Mouse (Mus musculus): Measurements from ENCODE around the gene Mical3.

DNA sequence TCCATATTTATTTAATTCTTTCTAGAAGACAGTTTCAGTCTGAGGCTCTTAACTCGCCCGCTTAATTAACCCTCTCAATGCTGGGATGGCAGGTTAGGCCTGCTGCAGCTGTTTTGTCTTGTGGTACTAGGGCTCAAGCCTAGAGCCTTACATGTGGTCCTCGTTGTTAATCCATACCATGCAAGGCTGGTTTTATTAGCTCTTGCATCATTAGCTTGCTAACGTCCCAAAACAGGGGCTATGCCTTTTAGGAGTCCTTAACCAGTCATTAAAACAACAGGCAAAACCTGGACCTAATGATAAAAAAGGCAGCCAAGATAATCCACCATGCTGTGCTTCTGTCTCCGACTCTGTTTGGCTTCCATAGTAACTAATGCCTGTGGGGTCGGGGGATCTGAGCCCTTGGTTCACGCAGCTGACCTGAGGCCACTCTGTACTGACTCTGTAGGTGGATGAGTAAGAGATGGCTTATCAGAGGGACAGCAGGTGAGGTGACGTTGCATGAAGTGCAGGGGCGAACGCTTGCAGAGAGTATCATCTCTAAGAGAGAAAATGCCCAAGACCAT lies 104.7 kb downstream of the Mical3 start:
- TF ChIP-seq CTCF (IDR thresholded peaks at IDR 0.05; ENCODE audit: low read depth, low read length) (no peak), POLR2A (IDR thresholded peaks at IDR 0.05; ENCODE audit: insufficient read depth, low read length) (no peak), EP300 (IDR thresholded peaks at IDR 0.05; ENCODE audit: insufficient read depth, low read depth, low read length) (no peak)
